Mouse (Mus musculus) E14TG2a.4 (cell line): ENCODE results near the gene Khsrp.

Experiments used
- H3K27me3 ChIP-seq: 2 replicates; pipeline ENCODE4 v1.6.1; 2014; ENCODE audit warnings: low read length, control low read depth; ENCODE audit not compliant: insufficient read depth
- H3K36me3 ChIP-seq: 2 replicates; pipeline ENCODE4 v1.6.1; 2014; ENCODE audit warnings: low read length, control low read depth; ENCODE audit not compliant: insufficient read depth
- H3K4me1 ChIP-seq: replicated peaks from 2 replicates; pipeline ENCODE4 v1.6.1; 2014; ENCODE audit warnings: low read depth, low read length, control low read depth
- H3K4me3 ChIP-seq: replicated peaks from 2 replicates; pipeline ENCODE4 v1.5.1; 2014; ENCODE audit warnings: mild to moderate bottlenecking, low read length
- H3K9me3 ChIP-seq: 2 replicates; pipeline ENCODE4 v1.6.1; 2014; ENCODE audit warnings: low read length, control low read depth
- CTCF ChIP-seq: conservative IDR thresholded peaks from 2 replicates; pipeline ENCODE4 v1.5.1; 2014; ENCODE audit warnings: low read length
- NANOG ChIP-seq: IDR thresholded peaks from 2 replicates; pipeline ENCODE4 v1.6.1; 2014; ENCODE audit warnings: borderline replicate concordance, low read length, mixed read lengths
- POU5F1 ChIP-seq: IDR thresholded peaks from 2 replicates; pipeline ENCODE4 v1.6.1; 2014; ENCODE audit warnings: low read length, borderline replicate concordance

Khsrp gene

GRCm38 (mm10) chr17:57030931-57031660 lies at the start of gene Khsrp:
Gene Khsrp, minus strand, starts transcription at chr17:57031522.
- Histone ChIP-seq H3K27me3 (0 out of 2 replicates have a peak, but pooled peaks cover 2% of the 10 kb centered on the region), H3K4me3 (peak within 1 kb of the TSS; percentile 93), H3K36me3 (peaks cover 38% of the 10 kb centered on the region), H3K9me3 (no peaks in the 10 kb centered on the region), H3K4me1 (peaks cover 57% of the 10 kb centered on the region)
- TF ChIP-seq NANOG (no peak), CTCF (no peak), POU5F1 (no peak)

DNA sequence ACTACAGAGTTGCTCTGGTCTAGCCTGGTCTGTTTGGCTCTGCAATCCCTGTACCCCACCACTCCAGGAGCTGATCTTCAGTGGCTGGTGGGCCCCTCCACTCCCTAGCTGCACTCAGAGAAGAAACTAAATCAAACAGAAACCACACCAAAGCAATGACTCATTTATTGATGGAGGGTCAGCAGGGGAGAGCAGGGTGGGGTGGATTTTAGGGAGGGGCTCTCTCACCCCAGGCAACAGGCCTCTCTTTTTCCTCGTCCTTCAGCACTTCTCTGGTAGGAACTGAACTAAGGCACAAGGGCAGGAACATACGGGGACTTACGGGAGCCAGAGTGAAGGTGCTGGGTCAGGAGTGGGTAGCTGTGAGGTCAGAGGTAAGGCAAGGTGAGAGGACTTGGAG lies 48.6 kb upstream of the Khsrp start:
- Histone ChIP-seq H3K27me3 (peaks cover 39% of the 10 kb centered on the region), H3K4me1 (peaks cover 43% of the 10 kb centered on the region), H3K36me3 (no peaks in the 10 kb centered on the region), H3K9me3 (no peaks in the 10 kb centered on the region), H3K4me3 (no peak overlapping the region)
- no peak for TF ChIP-seq CTCF
- TF ChIP-seq POU5F1 = no peak
- no peak for TF ChIP-seq NANOG

- Histone ChIP-seq H3K4me1 (peaks cover 53% of the 10 kb centered on the region), H3K27me3 (peaks cover 35% of the 10 kb centered on the region), H3K4me3 (no peak within 1 kb of the TSS), H3K36me3 (no peaks in the 10 kb centered on the region), H3K9me3 (no peaks in the 10 kb centered on the region)
- TF ChIP-seq POU5F1 = no peak
- TF ChIP-seq CTCF = no peak
- TF ChIP-seq NANOG = no peak
Observed at GRCm38 (mm10) chr17:57078336-57078735, 47.0 kb upstream of the Khsrp start, which contains the start of gene Dennd1c. Gene Dennd1c, minus strand, starts transcription at chr17:57078514.

DNA sequence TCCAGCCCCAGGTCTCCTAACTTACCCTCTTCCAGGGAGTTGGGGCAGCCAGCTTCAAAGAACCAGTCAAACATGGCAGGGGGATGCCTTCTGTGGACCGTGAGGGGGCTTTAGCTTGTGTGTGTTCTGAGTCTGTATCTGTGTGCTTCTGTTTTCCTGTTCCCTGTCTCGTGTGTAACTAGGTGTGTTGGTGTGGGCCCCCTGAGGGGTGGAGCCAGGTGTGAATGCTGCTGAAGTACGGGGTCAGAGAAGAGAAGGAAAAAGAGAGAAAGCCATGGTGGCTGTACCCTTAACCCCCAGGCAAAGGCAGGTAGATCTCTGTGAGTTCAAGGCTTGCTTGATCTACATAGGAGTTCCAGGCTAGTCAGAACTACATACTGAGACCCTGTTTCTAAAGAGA lies 45.6 kb upstream of the Khsrp start:
- Histone ChIP-seq H3K27me3 (peaks cover 41% of the 10 kb centered on the region), H3K4me3 (no peak overlapping the region), H3K36me3 (no peaks in the 10 kb centered on the region), H3K9me3 (no peaks in the 10 kb centered on the region), H3K4me1 (peaks cover 61% of the 10 kb centered on the region)
- TF ChIP-seq CTCF = no peak
- TF ChIP-seq NANOG = no peak
- no peak for TF ChIP-seq POU5F1

DNA sequence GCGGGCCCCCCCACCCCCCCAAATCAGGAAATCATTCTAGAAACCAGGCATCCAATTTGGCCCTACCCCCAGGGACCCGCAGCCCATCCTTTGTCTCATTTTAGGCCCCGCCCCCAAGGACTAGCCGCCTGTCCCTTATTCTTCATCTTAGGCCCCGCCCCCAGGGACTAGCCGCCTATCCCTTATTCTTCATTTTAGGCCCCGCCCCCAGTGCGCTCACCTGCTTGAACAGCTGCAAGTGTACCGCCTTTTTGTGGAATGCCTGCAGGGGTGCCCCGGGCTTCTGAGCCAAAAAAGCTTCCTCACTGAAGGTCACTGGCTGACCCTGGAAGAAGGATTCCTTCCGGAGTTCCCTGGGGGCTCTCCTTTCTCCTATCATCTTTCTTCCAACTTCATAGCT lies 39.4 kb upstream of the Khsrp start:
- Histone ChIP-seq H3K4me1 (peaks cover 55% of the 10 kb centered on the region), H3K4me3 (peak overlapping the region; percentile 26; the same call in 1 of the 2 replicates), H3K36me3 (peaks cover 5% of the 10 kb centered on the region; the same call in 1 of the 2 replicates), H3K27me3 (peaks cover 30% of the 10 kb centered on the region), H3K9me3 (no peaks in the 10 kb centered on the region)
- peak; percentile 16; the same call in 1 of the 2 replicates for TF ChIP-seq NANOG
- TF ChIP-seq CTCF = no peak

GRCm38 (mm10) chr17:57070272-57070671 lies 39.0 kb upstream of the Khsrp start:
- Histone ChIP-seq H3K4me1 (peaks cover 59% of the 10 kb centered on the region), H3K4me3 (peak overlapping the region; percentile 52), H3K36me3 (peaks cover 8% of the 10 kb centered on the region; the same call in 1 of the 2 replicates), H3K9me3 (no peaks in the 10 kb centered on the region), H3K27me3 (peaks cover 30% of the 10 kb centered on the region)
- TF ChIP-seq CTCF (no peak), NANOG (no peak), POU5F1 (no peak)

DNA sequence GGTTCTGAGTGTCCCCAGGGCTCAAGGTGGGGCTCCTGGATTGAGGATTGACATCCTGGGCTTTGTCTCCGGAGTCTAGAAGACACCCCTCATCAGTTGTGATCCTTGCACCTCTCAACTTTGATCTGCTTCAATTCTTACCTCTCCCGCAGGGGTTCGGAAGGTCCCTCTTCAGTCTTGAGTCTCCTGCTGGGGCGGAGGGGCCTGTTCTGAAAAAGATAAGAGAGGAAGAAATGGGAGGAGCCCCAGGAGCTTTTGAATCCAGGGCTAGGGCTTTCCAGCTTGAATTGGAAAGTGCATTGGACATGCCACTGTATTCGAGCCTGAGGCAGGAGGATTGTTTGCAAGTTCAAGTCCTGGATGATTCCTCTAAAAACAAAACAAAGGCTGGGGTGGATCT lies 35.6 kb upstream of the Khsrp start:
- Histone ChIP-seq H3K36me3 (peaks cover 13% of the 10 kb centered on the region; the same call in 1 of the 2 replicates), H3K4me3 (no peak overlapping the region), H3K4me1 (peaks cover 67% of the 10 kb centered on the region), H3K27me3 (peaks cover 37% of the 10 kb centered on the region), H3K9me3 (no peaks in the 10 kb centered on the region)
- TF ChIP-seq CTCF = no peak
- TF ChIP-seq POU5F1 = no peak
- TF ChIP-seq NANOG = no peak

DNA sequence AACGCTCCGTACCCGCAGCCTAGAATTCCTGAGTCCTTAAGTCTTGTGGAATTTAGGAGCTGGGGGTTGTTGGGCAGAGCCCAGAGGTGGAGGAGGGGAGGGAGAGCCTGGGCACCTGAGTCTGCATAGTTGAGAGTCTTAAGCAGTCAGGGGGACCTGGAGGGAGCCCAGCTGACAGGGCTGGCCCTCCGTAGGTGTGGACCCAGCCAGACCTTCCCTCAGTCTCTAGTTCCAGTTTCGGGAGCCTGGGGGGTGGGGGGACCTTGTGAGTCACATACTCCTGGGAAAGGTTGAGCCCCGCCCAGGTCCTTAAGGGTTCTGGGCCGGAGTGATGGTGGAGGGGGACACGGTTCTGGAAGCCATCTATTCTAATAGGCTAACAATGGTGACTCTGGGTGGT lies 31.7 kb upstream of the Khsrp start:
- Histone ChIP-seq H3K27me3 (peaks cover 53% of the 10 kb centered on the region), H3K4me3 (peak overlapping the region; percentile 81), H3K36me3 (peaks cover 13% of the 10 kb centered on the region; the same call in 1 of the 2 replicates), H3K9me3 (no peaks in the 10 kb centered on the region), H3K4me1 (peaks cover 72% of the 10 kb centered on the region)
- no peak for TF ChIP-seq NANOG
- TF ChIP-seq CTCF = no peak
- no peak for TF ChIP-seq POU5F1
